Mouse (Mus musculus) bone marrow macrophage, adult 2 months (primary cell): ENCODE results near the gene Exoc3.

Experiments used
- CTCF ChIP-seq: IDR thresholded peaks from 2 replicates; pipeline ENCODE4 v1.5.1; 2012; ENCODE audit warnings: low read depth, mild to moderate bottlenecking, low read length, moderate library complexity
- POLR2A ChIP-seq: IDR thresholded peaks from 2 replicates; pipeline ENCODE4 v1.6.1; 2012; ENCODE audit warnings: mild to moderate bottlenecking, low read depth, low read length, borderline replicate concordance

DNA sequence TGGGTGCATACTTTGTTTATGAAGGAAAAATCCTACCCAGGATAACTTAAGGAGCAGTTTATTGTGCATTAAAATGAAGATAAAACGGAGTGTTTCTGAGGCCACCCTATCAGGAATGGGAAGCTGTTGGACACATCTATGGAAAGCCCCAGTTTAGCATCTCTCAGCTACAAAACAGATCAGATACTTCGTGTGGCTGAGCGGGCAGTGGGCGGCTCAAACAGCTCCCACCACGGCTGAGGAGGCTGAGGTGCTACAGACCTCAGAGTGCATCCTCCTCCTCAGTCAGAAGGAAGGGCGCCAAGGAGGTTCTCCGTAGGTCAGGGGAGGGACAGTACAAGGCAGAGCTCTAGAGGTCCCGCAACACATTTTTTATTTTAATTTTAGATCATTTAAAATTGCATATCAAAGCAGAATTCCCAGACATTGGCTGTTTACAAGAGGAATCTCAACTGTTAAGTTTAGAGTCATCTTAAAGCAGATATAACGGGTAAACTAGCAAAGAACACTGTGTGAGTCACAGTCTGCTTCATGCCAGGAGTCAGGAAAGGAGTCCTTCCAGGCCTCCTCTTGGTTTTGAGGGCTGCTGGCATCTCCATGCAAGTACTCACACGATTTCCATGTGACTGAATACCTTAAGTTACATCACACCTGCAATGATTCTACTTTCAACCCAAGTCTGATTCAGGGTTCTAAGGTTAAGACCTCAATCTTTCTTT is 38.9 kb downstream of the Exoc3 start:
- no peak for TF ChIP-seq POLR2A
- no peak for TF ChIP-seq CTCF
